Mouse (Mus musculus): Measurements from ENCODE around the gene Tmem151a. TPM values are rescaled to one million over a fixed set of nuclear protein-coding genes. Genes with fewer than 3 reads are reported as not detected.
A peak's percentile ranks its signal among the peaks of the same experiment; 100 is the strongest.

The Tmem151a gene
- total and polyA plus RNA-seq, 2 experiments: under 0.01 to 0.24 TPM

DNA sequence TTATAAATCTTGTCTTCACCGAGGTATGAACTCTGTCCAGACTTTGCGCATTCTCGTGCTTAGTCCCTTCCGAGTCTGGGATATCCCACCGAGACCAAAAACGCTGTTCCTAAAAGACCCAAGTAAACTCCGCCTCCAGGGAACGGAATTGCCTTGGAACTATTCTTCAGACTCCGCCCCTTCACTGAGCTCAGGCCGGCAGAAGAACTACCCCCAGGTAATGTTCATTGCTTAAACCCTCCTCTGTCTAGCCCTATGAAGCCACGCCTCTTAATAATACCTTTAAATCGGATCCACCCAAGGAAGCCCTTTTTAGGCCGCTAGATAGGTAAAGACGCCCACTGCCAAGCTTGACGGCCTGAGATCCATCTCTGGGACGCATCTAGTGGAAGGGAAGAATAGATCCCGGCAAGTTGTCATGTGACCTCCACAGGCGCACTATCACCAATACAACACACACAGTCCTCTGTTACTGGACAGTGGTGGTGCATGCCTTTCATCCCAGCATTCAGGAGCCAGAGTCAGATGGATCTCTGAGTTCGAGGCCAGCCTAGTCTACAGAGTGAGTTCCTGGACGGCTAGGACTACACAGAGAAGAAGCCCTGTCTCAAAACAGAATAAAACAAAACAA lies 12.8 kb downstream of the Tmem151a start:
- Histone ChIP-seq H3K4me1 (ENCODE audit: control insufficient read depth, insufficient read depth, low read length) (peaks cover 9% of the 10 kb centered on the region; the same call in 1 of the 2 replicates), H3K27ac (replicated peaks; ENCODE audit: insufficient read depth, low read depth, low read length) (no peak overlapping the region), H3K79me2 (ENCODE audit: control insufficient read depth, insufficient read depth, low read length) (no peaks in the 10 kb centered on the region), H3K9ac (ENCODE audit: low read depth, low read length) (no peak overlapping the region), H3K36me3 (ENCODE audit: control insufficient read depth, insufficient read depth, low read length) (no peaks in the 10 kb centered on the region), H3K4me3 (ENCODE audit: insufficient read depth, low read depth, low read length) (peak overlapping the region; percentile 34), H3K27me3 (ENCODE audit: control insufficient read depth, insufficient read depth, low read length) (peaks cover 12% of the 10 kb centered on the region)
- WGBS: 7% methylated on average over 20 of the region's 20 CpGs
- DNase-seq (ENCODE audit: extremely low read depth, low read depth, low spot score): no peak
- TF ChIP-seq CTCF (IDR thresholded peaks at IDR 0.05; ENCODE audit: low read depth, low read length): no peak

GRCm38 (mm10) chr19:5071545-5072369 lies 13.6 kb downstream of the Tmem151a start:
- H3K36me3 ChIP-seq (ENCODE audit: control insufficient read depth, insufficient read depth, low read length): no peaks in the 10 kb centered on the region
- no peaks in the 10 kb centered on the region for H3K79me2 ChIP-seq (ENCODE audit: control insufficient read depth, insufficient read depth, low read length)
- peak; percentile 37 for DNase-seq (ENCODE audit: extremely low read depth, low read depth, low spot score)
- peak overlapping the region; percentile 34 for H3K4me3 ChIP-seq (ENCODE audit: insufficient read depth, low read depth, low read length)
- peaks cover 9% of the 10 kb centered on the region; the same call in 1 of the 2 replicates for H3K4me1 ChIP-seq (ENCODE audit: control insufficient read depth, insufficient read depth, low read length)
- H3K9ac ChIP-seq (ENCODE audit: low read depth, low read length): peak overlapping the region; percentile 12; the same call in 1 of the 2 replicates
- peaks cover 12% of the 10 kb centered on the region for H3K27me3 ChIP-seq (ENCODE audit: control insufficient read depth, insufficient read depth, low read length)
- 6% methylated on average over 40 of the region's 40 CpGs for WGBS
- no peak for TF ChIP-seq POLR2A (IDR thresholded peaks at IDR 0.05; ENCODE audit: extremely low read depth, insufficient read depth, low read length)
- no peak for TF ChIP-seq CTCF (IDR thresholded peaks at IDR 0.05; ENCODE audit: low read depth, low read length)
- no peak overlapping the region for H3K27ac ChIP-seq (replicated peaks; ENCODE audit: insufficient read depth, low read depth, low read length)

GRCm38 (mm10) chr19:5071077-5071476 lies 14.3 kb downstream of the Tmem151a start:
- Histone ChIP-seq H3K4me1 (ENCODE audit: control insufficient read depth, insufficient read depth, low read length) (peaks cover 9% of the 10 kb centered on the region; the same call in 1 of the 2 replicates), H3K36me3 (ENCODE audit: control insufficient read depth, insufficient read depth, low read length) (no peaks in the 10 kb centered on the region), H3K27ac (replicated peaks; ENCODE audit: insufficient read depth, low read depth, low read length) (no peak overlapping the region), H3K27me3 (ENCODE audit: control insufficient read depth, insufficient read depth, low read length) (peaks cover 12% of the 10 kb centered on the region), H3K4me3 (ENCODE audit: insufficient read depth, low read depth, low read length) (no peak overlapping the region), H3K9ac (ENCODE audit: low read depth, low read length) (no peak overlapping the region), H3K79me2 (ENCODE audit: control insufficient read depth, insufficient read depth, low read length) (no peaks in the 10 kb centered on the region)
- WGBS: 31% methylated on average over 11 of the region's 11 CpGs
- DNase-seq (ENCODE audit: extremely low read depth, low read depth, low spot score): no peak
- TF ChIP-seq POLR2A (IDR thresholded peaks at IDR 0.05; ENCODE audit: extremely low read depth, insufficient read depth, low read length) (no peak), CTCF (IDR thresholded peaks at IDR 0.05; ENCODE audit: low read depth, low read length) (no peak)

DNA sequence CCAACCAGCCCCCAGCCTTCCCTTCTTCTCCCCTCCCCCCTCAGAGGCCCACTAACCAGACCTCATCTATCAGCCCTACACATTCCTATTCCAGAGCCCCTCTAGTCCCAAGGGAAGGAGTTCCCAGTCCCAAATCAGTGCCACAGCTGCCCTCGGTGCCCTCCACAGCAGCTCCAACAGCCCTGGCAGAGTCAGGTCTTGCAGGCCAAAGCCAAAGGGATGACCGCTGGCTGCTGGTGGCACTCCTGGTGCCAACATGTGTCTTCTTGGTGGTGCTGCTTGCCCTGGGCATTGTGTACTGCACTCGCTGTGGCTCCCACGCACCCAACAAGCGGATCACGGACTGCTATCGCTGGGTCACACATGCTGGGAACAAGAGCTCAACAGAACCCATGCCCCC lies 15.4 kb downstream of the Tmem151a start:
- WGBS: 88% methylated on average over 7 of the region's 7 CpGs
- peaks cover 12% of the 10 kb centered on the region for H3K27me3 ChIP-seq (ENCODE audit: control insufficient read depth, insufficient read depth, low read length)

DNA sequence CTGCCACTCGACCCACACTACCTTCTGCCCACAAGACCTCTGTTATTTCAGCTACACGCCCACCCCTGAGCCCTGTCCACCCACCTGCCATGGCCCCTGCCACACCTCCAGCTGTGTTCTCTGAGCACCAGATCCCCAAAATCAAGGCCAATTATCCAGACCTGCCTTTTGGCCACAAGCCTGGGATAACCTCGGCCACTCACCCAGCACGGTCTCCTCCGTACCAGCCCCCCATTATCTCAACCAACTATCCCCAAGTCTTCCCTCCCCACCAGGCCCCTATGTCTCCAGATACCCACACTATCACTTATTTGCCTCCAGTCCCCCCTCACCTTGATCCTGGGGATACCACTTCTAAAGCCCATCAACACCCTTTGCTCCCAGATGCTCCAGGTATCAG lies 15.8 kb downstream of the Tmem151a start:
- Histone ChIP-seq H3K36me3 (ENCODE audit: control insufficient read depth, insufficient read depth, low read length) (no peaks in the 10 kb centered on the region), H3K4me1 (ENCODE audit: control insufficient read depth, insufficient read depth, low read length) (peaks cover 9% of the 10 kb centered on the region; the same call in 1 of the 2 replicates), H3K9ac (ENCODE audit: low read depth, low read length) (no peak overlapping the region), H3K79me2 (ENCODE audit: control insufficient read depth, insufficient read depth, low read length) (no peaks in the 10 kb centered on the region), H3K27ac (replicated peaks; ENCODE audit: insufficient read depth, low read depth, low read length) (no peak overlapping the region), H3K27me3 (ENCODE audit: control insufficient read depth, insufficient read depth, low read length) (peaks cover 12% of the 10 kb centered on the region), H3K4me3 (ENCODE audit: insufficient read depth, low read depth, low read length) (no peak overlapping the region)
- TF ChIP-seq POLR2A (IDR thresholded peaks at IDR 0.05; ENCODE audit: extremely low read depth, insufficient read depth, low read length): no peak
- TF ChIP-seq CTCF (IDR thresholded peaks at IDR 0.05; ENCODE audit: low read depth, low read length): no peak
- DNase-seq (ENCODE audit: extremely low read depth, low read depth, low spot score): no peak
- 90% methylated on average over 5 of the region's 5 CpGs for WGBS

More for the DNA sequence above, 15.4 kb downstream of the Tmem151a start:
- TF ChIP-seq CTCF (IDR thresholded peaks at IDR 0.05; ENCODE audit: low read depth, low read length) (no peak), POLR2A (IDR thresholded peaks at IDR 0.05; ENCODE audit: extremely low read depth, insufficient read depth, low read length) (no peak)
- Histone ChIP-seq H3K4me3 (ENCODE audit: insufficient read depth, low read depth, low read length) (no peak overlapping the region), H3K9ac (ENCODE audit: low read depth, low read length) (no peak overlapping the region), H3K79me2 (ENCODE audit: control insufficient read depth, insufficient read depth, low read length) (no peaks in the 10 kb centered on the region), H3K36me3 (ENCODE audit: control insufficient read depth, insufficient read depth, low read length) (no peaks in the 10 kb centered on the region), H3K4me1 (ENCODE audit: control insufficient read depth, insufficient read depth, low read length) (peaks cover 9% of the 10 kb centered on the region; the same call in 1 of the 2 replicates), H3K27ac (replicated peaks; ENCODE audit: insufficient read depth, low read depth, low read length) (no peak overlapping the region)
- DNase-seq (ENCODE audit: extremely low read depth, low read depth, low spot score): no peak
